Mouse (Mus musculus) megakaryocyte, embryonic 14.5 days (primary cell): Measurements from ENCODE around the gene Dmrtc1c1. TPM values are rescaled to one million over a fixed set of nuclear protein-coding genes. Genes with fewer than 3 reads are reported as not detected.
"Not testable (repeated sequence)": the region's sequence is repeated elsewhere in the genome, so short reads cannot be mapped to it uniquely, and the experiment has no call there.

Experiments used
- H3K27me3 ChIP-seq: replicated peaks from 2 replicates; pipeline ENCODE3; 2012; ENCODE audit warnings: inconsistent platforms
- H3K36me3 ChIP-seq: replicated peaks from 2 replicates; pipeline ENCODE3; 2012; ENCODE audit warnings: low read length, inconsistent platforms, mixed read lengths
- H3K4me1 ChIP-seq: 2 replicates; pipeline ENCODE4 v1.6.1; 2012; ENCODE audit warnings: inconsistent platforms
- H3K4me3 ChIP-seq: replicated peaks from 2 replicates; pipeline ENCODE3; 2012; ENCODE audit warnings: moderate library complexity, mild to moderate bottlenecking, inconsistent platforms
- H3K9me3 ChIP-seq: 2 replicates; pipeline ENCODE4 v1.6.1; 2012; ENCODE audit warnings: inconsistent platforms
- FLI1 ChIP-seq: IDR thresholded peaks from 2 replicates; pipeline ENCODE4 v1.6.1; 2012; ENCODE audit warnings: low read length, inconsistent platforms, mixed read lengths
- GATA1 ChIP-seq: IDR thresholded peaks from 3 replicates; pipeline ENCODE4 v1.6.1; 2012; ENCODE audit warnings: mixed read lengths, low read length, inconsistent platforms, borderline replicate concordance
- polyA plus RNA-seq: library from polyadenylated mRNA; stranded (reverse); fragments of >175 nt; gene quantifications from 2 replicates; pipeline ENCODE4 v1.2.3, GENCODE M21; 2012; ENCODE audit warnings: low replicate concordance; ENCODE audit not compliant: insufficient read depth

Gene Dmrtc1c1
- not detected in 2 replicates for polyA plus RNA-seq

- not testable (repeated sequence) for H3K4me1 ChIP-seq, H3K9me3 ChIP-seq, H3K36me3 ChIP-seq, H3K4me3 ChIP-seq, H3K27me3 ChIP-seq
Observed at GRCm38 (mm10) chrX:102802663-102803062, at the start of gene Dmrtc1c1. Dmrtc1c1 (plus strand) TSS chrX:102802963.

- TF ChIP-seq GATA1 (no peak), FLI1 (no peak)
- no peaks in the 10 kb centered on the region for H3K4me1 ChIP-seq
- no peaks in the 10 kb centered on the region for H3K36me3 ChIP-seq
- no peaks in the 10 kb centered on the region for H3K9me3 ChIP-seq
- peaks cover 2% of the 10 kb centered on the region for H3K27me3 ChIP-seq
- no peak overlapping the region for H3K4me3 ChIP-seq
Observed at GRCm38 (mm10) chrX:102765878-102766277, 36.9 kb upstream of the Dmrtc1c1 start.

- Histone ChIP-seq H3K4me3 (no peak overlapping the region), H3K27me3 (peaks cover 14% of the 10 kb centered on the region), H3K9me3 (no peaks in the 10 kb centered on the region), H3K4me1 (no peaks in the 10 kb centered on the region), H3K36me3 (no peaks in the 10 kb centered on the region)
- no peak for TF ChIP-seq FLI1
- TF ChIP-seq GATA1: no peak
Observed at GRCm38 (mm10) chrX:102812311-102812710, 9.5 kb downstream of the Dmrtc1c1 start.

GRCm38 (mm10) chrX:102854516-102854915, 51.8 kb downstream of the Dmrtc1c1 start, which contains the start of gene Dmrtc1c2:
Dmrtc1c2 (minus strand) TSS chrX:102854616.
- H3K4me1 ChIP-seq, H3K4me3 ChIP-seq, H3K36me3 ChIP-seq, H3K27me3 ChIP-seq, H3K9me3 ChIP-seq: not testable (repeated sequence)

Other genes with a start within 250 kb of the Dmrtc1c1 start
- 0.34 and 0.99 TPM in 2 replicates for gene Phka1, start 158.7 kb upstream of the Dmrtc1c1 start, polyA plus RNA-seq
- gene Gm3880, start 116.0 kb upstream of the Dmrtc1c1 start, polyA plus RNA-seq: not detected in 2 replicates
- gene Gm9112, start 95.3 kb upstream of the Dmrtc1c1 start, polyA plus RNA-seq: not detected in 2 replicates
- gene Dmrtc1b, start 95.1 kb upstream of the Dmrtc1c1 start, polyA plus RNA-seq: not detected in 2 replicates
- gene Dmrtc1c2, start 51.7 kb downstream of the Dmrtc1c1 start, polyA plus RNA-seq: not detected in 2 replicates
- gene 1700031F05Rik, start 65.0 kb downstream of the Dmrtc1c1 start, polyA plus RNA-seq: not detected in 2 replicates
- not detected in 2 replicates for gene Dmrtc1a, start 105.7 kb downstream of the Dmrtc1c1 start, polyA plus RNA-seq
- gene 1700011M02Rik, start 105.9 kb downstream of the Dmrtc1c1 start, polyA plus RNA-seq: not detected in 2 replicates
- not detected in 2 replicates for gene 1700018G05Rik, start 125.4 kb downstream of the Dmrtc1c1 start, polyA plus RNA-seq